Mouse (Mus musculus) myocyte (in vitro differentiated cells): ENCODE data around the gene Pex10. TPM values are rescaled to one million over a fixed set of nuclear protein-coding genes. Genes with fewer than 3 reads are reported as not detected.

ENCODE experiments used
- H3K27me3 ChIP-seq: one replicate; pipeline ENCODE4 v1.6.1; 2011; ENCODE audit not compliant: control insufficient read depth, insufficient read depth, insufficient read length
- H3K36me3 ChIP-seq: one replicate; pipeline ENCODE4 v1.6.1; 2011; ENCODE audit not compliant: control insufficient read depth, insufficient read depth
- H3K4me2 ChIP-seq: one replicate; pipeline ENCODE4 v1.6.1; 2011; ENCODE audit warnings: low read depth, control low read depth
- H3K4me3 ChIP-seq: one replicate; pipeline ENCODE4 v1.5.1; 2011; ENCODE audit warnings: mild to moderate bottlenecking, control low read depth, moderate library complexity
- H3K79me2 ChIP-seq: one replicate; pipeline ENCODE4 v1.6.1; 2011; ENCODE audit not compliant: control insufficient read depth, insufficient read depth
- H3ac ChIP-seq: one replicate; pipeline ENCODE4 v1.6.1; 2011; ENCODE audit not compliant: control insufficient read depth, insufficient read length
- CEBPB ChIP-seq: IDR thresholded peaks from 2 replicates; pipeline ENCODE4 v1.6.1; 2011; ENCODE audit warnings: mild to moderate bottlenecking, moderate library complexity; ENCODE audit not compliant: poor library complexity, insufficient read depth, severe bottlenecking
- E2F4 ChIP-seq: IDR thresholded peaks from one replicate; pipeline ENCODE4 v1.6.1; 2011; ENCODE audit warnings: mild to moderate bottlenecking, control low read depth, moderate library complexity; ENCODE audit not compliant: insufficient read depth
- MAX ChIP-seq: IDR thresholded peaks from one replicate; pipeline ENCODE4 v1.6.1; 2011; ENCODE audit warnings: low read depth, mild to moderate bottlenecking, control low read depth
- MYOD1 ChIP-seq, 3 experiments: IDR thresholded peaks; one replicate each; pipeline ENCODE4 v1.6.1; 2011; ENCODE audit warnings: control low read depth in 2 of 3, low read depth in 2 of 3, mild to moderate bottlenecking in 2 of 3, moderate library complexity in 1 of 3; ENCODE audit not compliant: insufficient read length in 2 of 3, control insufficient read depth in 1 of 3
- MYOG ChIP-seq, 3 experiments: IDR thresholded peaks; one replicate each; pipeline ENCODE4 v1.6.1; 2011; ENCODE audit warnings: control low read depth in 2 of 3, low read depth in 2 of 3, mild to moderate bottlenecking in 2 of 3; ENCODE audit not compliant: insufficient read length in 2 of 3, control insufficient read depth in 1 of 3, insufficient read depth in 1 of 3
- POLR2A ChIP-seq: IDR thresholded peaks from one replicate; pipeline ENCODE4 v1.6.1; 2011; ENCODE audit warnings: low read depth, mild to moderate bottlenecking, control low read depth, moderate library complexity; ENCODE audit not compliant: insufficient read length
- POLR2AphosphoS2 ChIP-seq: IDR thresholded peaks from one replicate; pipeline ENCODE4 v1.6.1; 2011; ENCODE audit warnings: low read depth, control low read depth; ENCODE audit not compliant: insufficient read length
- REST ChIP-seq: IDR thresholded peaks from one replicate; pipeline ENCODE4 v1.6.1; 2011; ENCODE audit warnings: mild to moderate bottlenecking, control low read depth, moderate library complexity; ENCODE audit not compliant: insufficient read depth, insufficient read length
- SRF ChIP-seq: IDR thresholded peaks from one replicate; pipeline ENCODE4 v1.6.1; 2011; ENCODE audit warnings: low read depth; ENCODE audit not compliant: control insufficient read depth, insufficient read length
- TCF12 ChIP-seq: IDR thresholded peaks from one replicate; pipeline ENCODE4 v1.6.1; 2011; ENCODE audit warnings: mild to moderate bottlenecking, control low read depth; ENCODE audit not compliant: poor library complexity, insufficient read depth, severe bottlenecking
- TCF3 ChIP-seq: IDR thresholded peaks from one replicate; pipeline ENCODE4 v1.6.1; 2011; ENCODE audit warnings: low read depth, control low read depth; ENCODE audit not compliant: insufficient read length
- USF1 ChIP-seq: IDR thresholded peaks from one replicate; pipeline ENCODE4 v1.6.1; 2011; ENCODE audit warnings: low read depth, mild to moderate bottlenecking, control low read depth, moderate library complexity
- polyA plus RNA-seq: library from polyadenylated mRNA; unstranded; fragments of >200 nt; fragmentation: generic; extraction: Trizol; gene quantifications from one replicate; pipeline ENCODE4 v1.2.1, GENCODE M21; 2012; ENCODE audit warnings: missing spikeins

Pex10 gene
- polyA plus RNA-seq, 1 experiment: 12.4 TPM

- peaks cover 5% of the 10 kb centered on the region for H3K79me2 ChIP-seq
- peaks cover 3% of the 10 kb centered on the region for H3K36me3 ChIP-seq
- H3ac ChIP-seq: peak overlapping the region; percentile 32
- peaks cover 33% of the 10 kb centered on the region for H3K27me3 ChIP-seq
- H3K4me2 ChIP-seq: peak overlapping the region; percentile 94
- TF ChIP-seq E2F4: no peak
- peak; percentile 68 for TF ChIP-seq USF1
- TF ChIP-seq TCF12: no peak
- peak; percentile 36; the same call in 1 of the 2 replicates for TF ChIP-seq CEBPB
- peak overlapping the region; percentile 59 for H3K4me3 ChIP-seq
Measured at GRCm38 (mm10) chr4:155065970-155066833, 614 bp upstream of the Pex10 start.

GRCm38 (mm10) chr4:155068357-155068972 is 1.6 kb downstream of the Pex10 start:
- Histone ChIP-seq H3K79me2 (peaks cover 5% of the 10 kb centered on the region), H3K27me3 (peaks cover 10% of the 10 kb centered on the region), H3K4me3 (no peak overlapping the region), H3K4me2 (no peak overlapping the region), H3K36me3 (peaks cover 13% of the 10 kb centered on the region), H3ac (no peak overlapping the region)
- TF ChIP-seq MYOG (IDR thresholded peaks at IDR 0.05; ENCODE audit: control insufficient read depth in 1 of 3, insufficient read depth in 1 of 3, insufficient read length in 2 of 3, low read depth in 2 of 3): no peak
- no peak for TF ChIP-seq E2F4
- no peak for TF ChIP-seq MAX
- no peak for TF ChIP-seq MYOD1 (IDR thresholded peaks at IDR 0.05; ENCODE audit: control insufficient read depth in 1 of 3, insufficient read length in 2 of 3, low read depth in 2 of 3)
- TF ChIP-seq TCF3: no peak
- TF ChIP-seq POLR2AphosphoS2: peak; percentile 83
- peak; percentile 10 for TF ChIP-seq POLR2A
- TF ChIP-seq TCF12: no peak
- no peak for TF ChIP-seq REST
- TF ChIP-seq CEBPB: no peak

GRCm38 (mm10) chr4:155069191-155069590 is 2.4 kb downstream of the Pex10 start:
- Histone ChIP-seq H3ac (no peak overlapping the region), H3K4me2 (no peak overlapping the region), H3K79me2 (peaks cover 5% of the 10 kb centered on the region), H3K27me3 (peaks cover 3% of the 10 kb centered on the region), H3K4me3 (no peak overlapping the region), H3K36me3 (peaks cover 18% of the 10 kb centered on the region)
- TF ChIP-seq MYOG (IDR thresholded peaks at IDR 0.05; ENCODE audit: control insufficient read depth in 1 of 3, insufficient read depth in 1 of 3, insufficient read length in 2 of 3, low read depth in 2 of 3) (no peak), POLR2A (peak; percentile 26), TCF12 (no peak), REST (no peak), USF1 (no peak), POLR2AphosphoS2 (peak; percentile 84)

GRCm38 (mm10) chr4:155070199-155070598 is 3.4 kb downstream of the Pex10 start:
- H3K4me2 ChIP-seq: no peak overlapping the region
- peaks cover 24% of the 10 kb centered on the region for H3K36me3 ChIP-seq
- TF ChIP-seq MYOG (IDR thresholded peaks at IDR 0.05; ENCODE audit: control insufficient read depth in 1 of 3, insufficient read depth in 1 of 3, insufficient read length in 2 of 3, low read depth in 2 of 3) (no peak), CEBPB (no peak), POLR2A (no peak), POLR2AphosphoS2 (peak; percentile 42)
- no peaks in the 10 kb centered on the region for H3K27me3 ChIP-seq
- H3K4me3 ChIP-seq: no peak overlapping the region
- no peak overlapping the region for H3ac ChIP-seq
- H3K79me2 ChIP-seq: peaks cover 5% of the 10 kb centered on the region

- Histone ChIP-seq H3K4me3 (no peak overlapping the region), H3K27me3 (no peaks in the 10 kb centered on the region)
- TF ChIP-seq CEBPB (no peak), MYOG (IDR thresholded peaks at IDR 0.05; ENCODE audit: control insufficient read depth in 1 of 3, insufficient read depth in 1 of 3, insufficient read length in 2 of 3, low read depth in 2 of 3) (no peak), SRF (no peak), POLR2AphosphoS2 (no peak), USF1 (no peak), REST (no peak), TCF3 (no peak), POLR2A (no peak), MAX (no peak), E2F4 (no peak), MYOD1 (IDR thresholded peaks at IDR 0.05; ENCODE audit: control insufficient read depth in 1 of 3, insufficient read length in 2 of 3, low read depth in 2 of 3) (no peak)
Measured at GRCm38 (mm10) chr4:155070921-155071320, 4.1 kb downstream of the Pex10 start.

More at GRCm38 (mm10) chr4:155070921-155071320, 4.1 kb downstream of the Pex10 start:
- Histone ChIP-seq H3K79me2 (peaks cover 5% of the 10 kb centered on the region), H3K36me3 (peaks cover 31% of the 10 kb centered on the region), H3ac (no peak overlapping the region), H3K4me2 (no peak overlapping the region)
